Mouse (Mus musculus): ENCODE data around the gene Vmn1r45.
A peak's percentile ranks its signal among the peaks of the same experiment; 100 is the strongest.
"Not testable (repeated sequence)": the region's sequence is repeated elsewhere in the genome, so short reads cannot be mapped to it uniquely, and the experiment has no call there.

Gene Vmn1r45

DNA sequence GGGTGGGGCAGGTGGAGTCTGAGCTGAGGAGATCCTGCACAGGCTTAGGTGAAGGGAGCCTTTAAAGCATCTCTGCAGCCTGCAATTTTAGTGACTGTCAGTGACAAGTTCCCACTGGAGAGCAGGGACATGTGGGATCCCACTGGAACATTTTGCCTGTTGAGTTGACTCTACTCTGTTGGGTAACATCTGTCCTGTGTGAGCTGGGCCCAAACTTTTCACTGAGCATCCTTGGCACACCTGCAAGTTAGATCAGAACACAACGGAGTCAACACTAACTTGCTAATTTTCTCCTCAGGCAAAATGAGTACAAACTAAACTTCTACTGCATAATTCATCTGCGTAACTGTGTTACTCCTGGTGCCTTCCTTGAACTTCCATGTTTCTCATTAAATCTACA, at the start of gene Vmn1r45:
Gene Vmn1r45, minus strand, starts transcription at position 101 of the 400 bp plus-strand sequence.
- DNase-seq (ENCODE audit: low spot score in 2 of 2), result not testable (repeated sequence)

DNA sequence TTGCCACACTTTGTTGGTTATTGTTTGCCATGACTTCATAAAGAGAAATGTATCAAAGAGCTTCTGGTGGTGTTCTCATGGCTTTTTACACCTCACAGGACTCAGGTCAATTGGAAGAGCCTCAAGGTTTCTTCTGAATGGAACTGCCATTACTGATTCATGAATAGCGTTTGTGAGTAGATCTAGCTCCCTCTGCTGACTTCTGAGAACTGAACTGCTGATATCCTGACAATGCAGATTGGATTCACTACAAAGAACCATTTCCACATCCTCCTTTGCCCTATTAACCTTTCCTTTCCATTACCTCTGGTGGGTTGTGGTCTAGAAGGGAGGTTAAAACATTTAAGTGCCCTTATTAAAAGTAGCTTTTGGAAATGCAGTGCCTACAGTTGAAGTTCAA, 45.6 kb upstream of the Vmn1r45 start:
- DNase-seq (ENCODE audit: low spot score in 2 of 2), result no peak

DNA sequence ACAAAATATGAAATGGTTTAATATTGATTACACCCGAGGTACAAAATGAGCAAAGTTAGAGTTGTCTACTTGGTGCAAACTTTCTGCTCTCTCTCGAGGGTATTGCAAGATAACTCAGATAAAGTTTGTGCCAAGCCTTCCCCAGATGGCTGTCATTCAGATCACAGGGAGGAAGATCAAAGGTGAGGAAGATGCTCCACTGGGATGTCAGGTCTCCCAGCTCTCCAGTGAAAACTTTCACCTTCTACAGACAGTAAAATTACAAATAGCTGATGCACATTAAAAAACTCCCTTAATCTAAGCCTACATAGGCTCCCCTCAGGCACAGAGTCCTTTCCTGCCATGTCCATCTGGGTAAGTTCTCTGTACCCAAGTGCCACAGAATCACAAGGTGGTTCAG, 28.6 kb upstream of the Vmn1r45 start, which contains the start of gene Vmn1r46:
Gene Vmn1r46, plus strand, starts transcription at position 301 of the 400 bp plus-strand sequence.
- DNase-seq (ENCODE audit: low spot score in 2 of 2), result no peak

DNA sequence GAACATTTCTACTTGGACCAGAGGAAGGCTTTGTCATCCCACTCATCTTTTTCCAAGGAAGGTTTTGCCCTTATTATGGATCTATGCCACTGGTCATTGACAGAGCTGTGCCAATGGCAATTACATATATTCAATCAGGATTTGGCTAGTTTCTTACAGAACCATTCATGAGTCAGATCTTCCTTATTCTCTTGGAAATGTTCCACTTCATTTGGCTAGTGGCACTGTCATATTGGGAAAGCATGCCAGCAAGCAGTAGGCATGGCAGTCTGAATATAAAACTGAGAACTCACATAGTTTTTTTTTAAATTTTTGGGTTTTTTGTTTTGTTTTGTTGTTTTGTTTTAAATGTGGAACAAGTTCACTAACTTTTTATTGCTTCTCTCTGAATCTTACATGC, 25.9 kb upstream of the Vmn1r45 start:
- DNase-seq (ENCODE audit: low spot score in 2 of 2), result no peak

DNA sequence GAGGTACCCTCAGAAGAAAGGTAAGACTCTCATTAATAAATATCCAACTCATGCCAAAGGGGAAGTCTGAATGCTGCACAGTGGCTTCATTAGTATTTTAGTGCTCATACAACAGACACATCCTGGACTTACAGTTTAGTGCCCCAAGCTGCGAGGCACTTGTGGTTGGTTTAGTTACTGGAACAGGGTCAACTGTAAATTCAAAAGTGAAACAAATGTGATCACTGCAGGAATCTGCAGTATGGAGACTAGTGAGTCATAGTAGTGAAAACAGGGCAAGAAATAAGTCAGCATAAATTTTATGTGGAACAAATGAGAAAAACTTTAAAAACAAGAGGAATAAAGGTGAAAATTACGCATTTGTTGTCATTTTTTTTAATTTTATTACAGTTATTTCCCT, 13.2 kb upstream of the Vmn1r45 start:
- DNase-seq (ENCODE audit: low spot score in 2 of 2), result no peak

DNA sequence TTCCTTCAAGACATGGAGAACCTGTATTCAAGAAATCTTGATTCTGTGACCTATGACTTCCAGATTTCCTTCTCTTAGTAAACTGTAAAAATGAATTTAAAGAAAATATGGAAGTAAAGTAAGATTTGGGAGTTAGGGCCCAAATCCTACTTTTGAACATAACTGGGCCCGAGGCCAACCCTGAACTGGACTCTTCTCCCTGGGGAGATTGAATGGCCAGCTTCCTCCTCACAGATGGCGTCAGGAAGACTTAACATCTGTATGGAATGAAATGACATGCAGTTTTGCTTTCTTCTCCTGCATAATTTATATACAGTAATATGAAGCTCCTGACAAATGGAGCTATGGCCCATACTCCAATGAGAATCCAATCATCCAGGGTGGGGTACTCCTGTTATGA, 528 bp upstream of the Vmn1r45 start:
- no peak for DNase-seq (ENCODE audit: low spot score in 2 of 2)

DNA sequence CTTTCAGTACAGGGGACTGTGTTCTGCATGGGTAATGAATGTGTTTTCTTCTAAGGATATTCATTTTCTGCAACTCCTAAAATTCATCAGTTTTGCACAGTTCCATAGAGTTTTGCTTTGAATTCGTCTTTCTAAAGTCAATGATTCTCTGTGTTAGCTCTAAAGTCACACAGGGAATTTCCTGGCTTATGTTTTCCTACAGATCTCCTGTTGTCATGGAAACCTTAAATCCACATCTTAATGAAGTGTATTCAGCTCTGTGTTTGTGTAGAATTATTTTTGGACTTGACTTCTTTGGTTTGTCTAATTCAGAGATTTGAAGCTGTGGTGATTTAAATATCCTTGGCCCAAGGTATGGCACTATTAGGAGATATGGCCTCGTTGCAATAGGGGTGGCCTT, 56.6 kb downstream of the Vmn1r45 start:
- no peak for DNase-seq (ENCODE audit: low spot score in 2 of 2)

DNA sequence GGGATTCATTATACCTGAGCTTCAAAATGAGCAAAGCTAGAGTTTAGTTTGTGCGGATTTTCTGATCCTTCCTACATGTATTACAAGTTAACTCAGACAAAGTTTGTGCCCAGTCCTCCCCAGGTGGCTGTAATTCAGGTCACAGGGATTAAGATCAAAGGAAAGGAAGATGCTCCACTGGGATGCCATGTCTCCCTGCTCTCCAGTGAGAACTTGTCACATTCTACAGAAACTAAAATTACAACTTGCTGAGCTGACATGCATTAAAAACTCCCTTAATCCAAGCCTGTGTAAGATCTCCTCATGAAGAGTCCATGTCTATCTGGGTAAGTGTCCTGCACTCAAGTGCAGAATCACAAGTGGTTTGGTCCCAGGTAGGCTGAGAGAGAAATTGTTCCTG, 57.0 kb downstream of the Vmn1r45 start, which contains the start of gene Vmn1r44:
Gene Vmn1r44, plus strand, starts transcription at position 301 of the 400 bp plus-strand sequence.
- DNase-seq (ENCODE audit: low spot score in 2 of 2), result peak in 1 of 2 experiments; percentile 0

All from frontal cortex, postnatal 36 days (tissue).